Mouse (Mus musculus): ENCODE results near the gene Tax1bp1.

DNA sequence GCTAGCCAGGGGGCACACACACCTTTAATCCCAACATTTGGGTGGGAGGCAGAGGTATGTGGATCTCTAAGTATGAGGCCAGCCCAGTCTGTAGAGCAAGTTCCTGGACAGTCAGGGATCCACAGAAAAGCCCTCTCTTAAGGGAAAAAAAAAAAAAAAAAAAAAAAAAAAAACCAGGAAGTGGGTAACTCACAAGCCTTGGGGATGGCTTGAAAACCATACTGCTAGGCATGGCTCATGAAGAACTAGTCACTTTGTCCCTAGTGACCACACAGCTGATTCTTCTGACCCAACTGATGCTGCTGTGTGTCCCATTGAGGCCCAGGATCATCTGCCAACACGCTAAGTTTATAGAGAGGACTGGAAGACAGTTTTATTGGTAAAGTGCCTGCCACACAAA, 14.5 kb upstream of the Tax1bp1 start:
- TF ChIP-seq CTCF (IDR thresholded peaks at IDR 0.05; ENCODE audit: borderline replicate concordance, control insufficient read depth, extremely low read depth, insufficient read depth, low read length, poor library complexity) (no peak), POLR2A (IDR thresholded peaks at IDR 0.05; ENCODE audit: control insufficient read depth, extremely low read depth, insufficient read depth, low read length, poor library complexity) (no peak)
